Mouse (Mus musculus): ENCODE results near the gene Vamp5. TPM values are rescaled to one million over a fixed set of nuclear protein-coding genes. Genes with fewer than 3 reads are reported as not detected.

Gene Vamp5
- total and polyA plus RNA-seq, 3 experiments, result 0.50 to 2.5 (median 0.90) TPM

DNA sequence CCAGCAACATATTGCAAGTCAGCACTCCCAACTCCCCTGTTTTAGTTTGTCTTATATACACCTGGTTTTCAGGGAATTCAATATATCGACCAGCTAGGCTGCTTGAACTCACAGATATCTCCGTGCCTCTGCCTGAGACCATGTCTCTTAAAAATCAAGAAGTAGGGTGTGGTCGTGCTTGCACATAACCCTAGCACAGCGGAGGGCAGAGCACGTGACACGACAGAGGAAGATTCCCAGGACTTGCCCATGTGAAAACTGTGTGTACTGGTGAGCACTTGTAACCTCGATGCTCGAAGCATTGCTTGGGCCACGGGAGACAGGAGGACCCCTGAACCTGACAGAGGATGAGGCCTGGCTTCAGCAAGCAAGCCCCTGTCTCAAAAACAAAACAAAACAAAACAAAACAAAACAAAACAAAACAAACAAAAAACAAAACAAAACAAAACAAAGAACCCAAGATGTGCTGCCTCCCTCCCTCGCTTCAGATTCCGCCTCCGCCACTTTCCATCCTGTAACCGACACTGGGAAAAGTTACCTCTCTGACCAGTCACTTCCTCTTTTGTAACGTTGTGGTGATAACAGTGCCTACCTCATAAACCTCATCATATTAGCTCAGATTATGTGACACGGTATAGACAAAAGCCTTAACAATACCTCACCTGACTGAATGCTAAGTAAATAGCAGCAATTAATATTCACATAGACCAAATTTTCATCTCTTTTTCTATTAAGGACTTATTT, 5.3 kb downstream of the Vamp5 start (continued):
- TF ChIP-seq TCF12 (IDR thresholded peaks at IDR 0.05; ENCODE audit: low read depth, low read length) (no peak), SIN3A (IDR thresholded peaks at IDR 0.05; ENCODE audit: low read length) (no peak), NELFE (IDR thresholded peaks at IDR 0.05; ENCODE audit: low read depth, low read length) (no peak), MYC (IDR thresholded peaks at IDR 0.05; ENCODE audit: low read depth, low read length) (no peak)

GRCm38 (mm10) chr6:72374206-72374605, 6.1 kb downstream of the Vamp5 start:
- no peak overlapping the region for H3K4me2 ChIP-seq (ENCODE audit: insufficient read depth, low read depth, poor library complexity, severe bottlenecking)
- H3K36me3 ChIP-seq (replicated peaks in 1 of 2; ENCODE audit: control insufficient read depth in 1 of 2, insufficient read depth in 1 of 2, low read length in 1 of 2), result no peaks in the 10 kb centered on the region
- no peak overlapping the region for H3K9ac ChIP-seq (ENCODE audit: insufficient read depth, low read depth)
- no peaks in the 10 kb centered on the region for H3K9me3 ChIP-seq (replicated peaks; ENCODE audit: low read length)
- dilution Hi-C loops (cut with MboI; ENCODE audit: extremely low pct_ligation_motif_present, extremely low pct_unique_long_range_greater_than_20kb, low sequenced_read_pairs) (no loop called here), in situ Hi-C loops (cut with MboI; ENCODE audit: low pct_ligation_motif_present, low pct_unique_long_range_greater_than_20kb, low sequenced_read_pairs) (no loop called here)
- DNase-seq (ENCODE audit: extremely low read depth), result no peak
- H3K27me3 ChIP-seq (replicated peaks), result peaks cover 4% of the 10 kb centered on the region
- H3K27ac ChIP-seq (ENCODE audit: insufficient read depth, low read depth), result no peak overlapping the region
- no peaks in the 10 kb centered on the region for H3K79me2 ChIP-seq (replicated peaks; ENCODE audit: control insufficient read depth, extremely low read depth, insufficient read depth, poor library complexity, severe bottlenecking)
- H3K4me1 ChIP-seq (ENCODE audit: control insufficient read depth in 1 of 2, insufficient read depth in 2 of 2), result peaks cover 2 to 12% of the 10 kb centered on the region in 2 experiments; a peak in 3 of 4 replicates
- H3K4me3 ChIP-seq (replicated peaks in 1 of 3; ENCODE audit: low read depth in 2 of 3, low read length in 2 of 3, poor library complexity in 1 of 3), result no peak overlapping the region
- no peak for TF ChIP-seq RAD21 (IDR thresholded peaks at IDR 0.05; ENCODE audit: low read depth, low read length)
- no peak for TF ChIP-seq SMC3 (IDR thresholded peaks at IDR 0.05; ENCODE audit: low read depth, low read length)
- no peak for TF ChIP-seq JUN (IDR thresholded peaks at IDR 0.05; ENCODE audit: insufficient read depth, low read depth, low read length)
- TF ChIP-seq CHD2 (IDR thresholded peaks at IDR 0.05; ENCODE audit: low read length), result no peak
- no peak for TF ChIP-seq UBTF (IDR thresholded peaks at IDR 0.05; ENCODE audit: low read depth, low read length)
- no peak for TF ChIP-seq CHD1 (IDR thresholded peaks at IDR 0.05; ENCODE audit: low read depth, low read length)
- no peak for TF ChIP-seq JUND (conservative IDR thresholded peaks at IDR 0.05; ENCODE audit: low read depth, low read length)
- TF ChIP-seq MAZ (IDR thresholded peaks at IDR 0.05; ENCODE audit: low read depth, low read length), result no peak
- TF ChIP-seq SIN3A (IDR thresholded peaks at IDR 0.05; ENCODE audit: low read length), result no peak
- no peak for TF ChIP-seq E2F4 (IDR thresholded peaks at IDR 0.05; ENCODE audit: insufficient replicate concordance, low read depth, low read length)
- TF ChIP-seq TCF12 (IDR thresholded peaks at IDR 0.05; ENCODE audit: low read depth, low read length), result no peak

DNA sequence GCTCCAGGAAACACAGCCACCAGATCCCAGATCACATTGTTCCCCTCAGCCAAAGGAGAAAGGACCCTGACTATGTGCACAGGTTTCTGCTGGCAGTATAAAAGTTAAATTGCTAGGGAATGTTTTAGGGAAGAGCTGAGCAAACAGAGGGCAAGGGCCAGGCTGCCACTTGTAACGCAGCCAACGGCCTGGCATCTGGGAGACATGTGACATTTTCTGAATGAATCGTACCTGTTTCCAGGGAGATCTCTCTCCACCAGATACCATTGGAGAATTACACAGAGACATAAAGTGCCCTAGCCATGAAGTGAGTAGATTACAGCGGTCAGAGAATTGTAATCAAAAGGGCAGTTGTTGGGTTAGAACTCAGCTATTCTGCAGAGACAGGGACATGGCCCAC, 7.1 kb downstream of the Vamp5 start:
- in situ Hi-C loops (cut with MboI; ENCODE audit: low pct_ligation_motif_present, low pct_unique_long_range_greater_than_20kb, low sequenced_read_pairs), result no loop called here

More for the DNA sequence above, 7.1 kb downstream of the Vamp5 start:
- no peaks in the 10 kb centered on the region for H3K36me3 ChIP-seq (replicated peaks in 1 of 2; ENCODE audit: control insufficient read depth in 1 of 2, insufficient read depth in 1 of 2, low read length in 1 of 2)
- dilution Hi-C loops (cut with MboI; ENCODE audit: extremely low pct_ligation_motif_present, extremely low pct_unique_long_range_greater_than_20kb, low sequenced_read_pairs), result no loop called here
- no peaks in the 10 kb centered on the region for H3K9me3 ChIP-seq (replicated peaks; ENCODE audit: low read length)
- H3K79me2 ChIP-seq (replicated peaks; ENCODE audit: control insufficient read depth, extremely low read depth, insufficient read depth, poor library complexity, severe bottlenecking), result no peaks in the 10 kb centered on the region
- peaks cover 2 to 12% of the 10 kb centered on the region in 2 experiments; a peak in 3 of 4 replicates for H3K4me1 ChIP-seq (ENCODE audit: control insufficient read depth in 1 of 2, insufficient read depth in 2 of 2)
- no peak overlapping the region for H3K4me2 ChIP-seq (ENCODE audit: insufficient read depth, low read depth, poor library complexity, severe bottlenecking)
- H3K27me3 ChIP-seq (replicated peaks), result peaks cover 3% of the 10 kb centered on the region
- no peak overlapping the region for H3K4me3 ChIP-seq (replicated peaks in 1 of 3; ENCODE audit: low read depth in 2 of 3, low read length in 2 of 3, poor library complexity in 1 of 3)
- no peak overlapping the region for H3K9ac ChIP-seq (ENCODE audit: insufficient read depth, low read depth)
- DNase-seq (ENCODE audit: extremely low read depth), result no peak
- TF ChIP-seq MAX (IDR thresholded peaks at IDR 0.05; ENCODE audit: low read length), result no peak
- TF ChIP-seq MXI1 (IDR thresholded peaks at IDR 0.05; ENCODE audit: low read depth, low read length), result no peak
- no peak for TF ChIP-seq POLR2A (IDR thresholded peaks at IDR 0.05; ENCODE audit: low read depth, low read length)
- no peak for TF ChIP-seq UBTF (IDR thresholded peaks at IDR 0.05; ENCODE audit: low read depth, low read length)
- no peak for TF ChIP-seq JUN (IDR thresholded peaks at IDR 0.05; ENCODE audit: insufficient read depth, low read depth, low read length)
- no peak overlapping the region for H3K27ac ChIP-seq (ENCODE audit: insufficient read depth, low read depth)
